Mouse (Mus musculus): ENCODE measurements around the gene Itpr2. TPM values are rescaled to one million over a fixed set of nuclear protein-coding genes. Genes with fewer than 3 reads are reported as not detected.

Gene Itpr2
- polyA plus RNA-seq, 1 experiment from 2014 or later: 33.6 TPM

DNA sequence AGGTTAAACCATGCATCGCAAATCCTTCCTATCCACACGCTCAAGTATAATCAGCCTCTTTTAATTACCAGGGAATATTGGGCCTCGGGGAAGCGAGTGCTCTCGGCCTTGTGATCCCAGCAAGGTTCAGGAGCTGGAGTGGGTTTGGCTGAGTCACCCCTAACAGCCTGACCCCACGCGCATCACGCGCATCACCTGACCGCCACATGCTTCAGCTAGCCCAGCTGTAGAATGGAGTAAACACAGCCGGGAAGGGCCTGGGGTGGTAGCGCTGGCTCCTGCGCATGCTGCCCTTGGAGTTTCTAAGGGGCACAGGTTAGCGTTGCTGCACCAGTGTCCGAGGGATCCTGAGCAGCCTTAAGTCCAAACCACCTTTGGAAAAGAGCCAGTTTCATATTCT, 423.9 kb downstream of the Itpr2 start:
- no peak overlapping the region for H3K4me2 ChIP-seq
- peaks cover 16% of the 10 kb centered on the region; the same call in 1 of the 2 replicates for H3K4me1 ChIP-seq (ENCODE audit: control insufficient read depth, insufficient read depth, low read length)
- H3K9ac ChIP-seq (ENCODE audit: low read depth, low read length): no peak overlapping the region
- WGBS (ENCODE audit: insufficient replicate concordance): 85% methylated on average over 15 of the region's 15 CpGs
- no peak overlapping the region for H3K27ac ChIP-seq (ENCODE audit: low read depth, low read length)
- H3K9me3 ChIP-seq (replicated peaks; ENCODE audit: control insufficient read depth, low read length): peaks cover 7% of the 10 kb centered on the region
- H3K36me3 ChIP-seq (ENCODE audit: control insufficient read depth, insufficient read depth, low read length): no peaks in the 10 kb centered on the region
- ATAC-seq (replicated peaks; ENCODE audit: insufficient number of reproducible peaks, low FRiP score, low TSS enrichment): no peak
- no peak overlapping the region for H3K4me3 ChIP-seq (ENCODE audit: low read depth, low read length)
- H3K27me3 ChIP-seq (ENCODE audit: control insufficient read depth, insufficient read depth, low read length): no peaks in the 10 kb centered on the region

DNA sequence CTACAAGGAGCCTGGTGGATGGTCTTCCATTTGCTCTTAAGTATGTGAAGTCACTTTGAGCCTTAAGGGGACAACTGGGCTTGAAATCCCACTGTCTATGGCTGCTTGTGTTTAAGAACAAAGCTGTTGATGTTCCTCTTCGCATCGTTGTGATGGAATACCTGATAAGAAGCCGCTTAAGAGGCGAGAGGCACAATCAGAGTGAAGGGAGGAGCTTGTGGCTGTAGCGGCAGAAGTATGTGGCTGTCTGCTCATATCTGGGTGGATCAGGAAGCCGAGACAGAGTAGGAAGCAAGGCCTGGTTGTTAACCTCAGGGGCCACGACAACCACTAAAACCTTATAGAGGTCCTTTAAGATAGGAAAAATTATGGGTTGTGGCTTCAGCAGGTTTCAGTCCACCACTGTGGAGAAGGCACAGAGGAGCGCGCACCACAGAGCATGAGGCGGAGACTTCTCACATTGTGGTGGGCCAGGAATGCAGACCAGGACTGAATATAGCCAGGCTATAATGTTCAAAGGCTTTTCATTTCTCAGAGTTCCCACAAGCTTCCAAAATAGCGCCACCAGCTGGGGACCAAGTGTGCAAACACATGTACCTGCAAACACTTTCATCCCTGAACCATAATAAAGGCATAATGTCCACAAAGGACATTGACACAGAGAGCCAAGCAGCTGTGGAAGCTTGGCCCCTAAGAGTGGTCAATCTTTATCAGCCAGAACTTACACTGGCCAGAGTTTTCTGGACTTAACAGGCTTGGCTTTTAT, 424.7 kb downstream of the Itpr2 start:
- 52% methylated on average over 11 of the region's 11 CpGs for WGBS (ENCODE audit: insufficient replicate concordance)
- no peak for ATAC-seq (replicated peaks; ENCODE audit: insufficient number of reproducible peaks, low FRiP score, low TSS enrichment)

DNA sequence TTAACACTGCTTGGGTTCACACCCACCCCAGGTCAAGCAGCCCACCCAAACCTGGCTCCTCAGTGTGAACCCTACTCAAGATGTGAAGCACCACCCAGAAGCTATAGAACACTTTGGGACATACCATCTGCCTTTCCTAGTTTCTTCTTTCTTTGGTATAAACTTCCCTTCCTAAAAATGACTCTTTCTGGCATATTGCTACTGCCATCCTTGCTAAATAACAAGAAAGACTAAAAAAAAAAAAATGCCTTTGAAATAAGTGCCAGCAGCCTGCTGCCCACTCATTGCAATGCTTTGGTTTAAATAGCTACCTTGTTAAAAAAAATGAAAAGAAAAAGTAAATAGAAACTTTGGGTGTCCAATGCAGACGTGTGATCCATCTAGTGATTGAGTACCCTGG, 429.2 kb downstream of the Itpr2 start:
- ATAC-seq (replicated peaks; ENCODE audit: insufficient number of reproducible peaks, low FRiP score, low TSS enrichment): no peak

More for the DNA sequence above, 424.7 kb downstream of the Itpr2 start:
- H3K4me2 ChIP-seq: no peak overlapping the region
- H3K9me3 ChIP-seq (replicated peaks; ENCODE audit: control insufficient read depth, low read length): peaks cover 7% of the 10 kb centered on the region
- no peak overlapping the region for H3K27ac ChIP-seq (ENCODE audit: low read depth, low read length)
- no peak overlapping the region for H3K4me3 ChIP-seq (ENCODE audit: low read depth, low read length)
- H3K27me3 ChIP-seq (ENCODE audit: control insufficient read depth, insufficient read depth, low read length): no peaks in the 10 kb centered on the region
- H3K36me3 ChIP-seq (ENCODE audit: control insufficient read depth, insufficient read depth, low read length): no peaks in the 10 kb centered on the region
- H3K4me1 ChIP-seq (ENCODE audit: control insufficient read depth, insufficient read depth, low read length): peaks cover 16% of the 10 kb centered on the region; the same call in 1 of the 2 replicates
- H3K9ac ChIP-seq (ENCODE audit: low read depth, low read length): no peak overlapping the region

GRCm38 (mm10) chr6:146071883-146072282, 430.1 kb downstream of the Itpr2 start:
- H3K4me2 ChIP-seq: no peak overlapping the region
- no peak overlapping the region for H3K4me3 ChIP-seq (ENCODE audit: low read depth, low read length)
- no peaks in the 10 kb centered on the region for H3K4me1 ChIP-seq (ENCODE audit: control insufficient read depth, insufficient read depth, low read length)
- H3K27me3 ChIP-seq (ENCODE audit: control insufficient read depth, insufficient read depth, low read length): no peaks in the 10 kb centered on the region
- no peak overlapping the region for H3K27ac ChIP-seq (ENCODE audit: low read depth, low read length)
- no peak overlapping the region for H3K9ac ChIP-seq (ENCODE audit: low read depth, low read length)
- no peak for ATAC-seq (replicated peaks; ENCODE audit: insufficient number of reproducible peaks, low FRiP score, low TSS enrichment)
- 63% methylated on average over 1 of the region's 1 CpGs for WGBS (ENCODE audit: insufficient replicate concordance)
- no peaks in the 10 kb centered on the region for H3K36me3 ChIP-seq (ENCODE audit: control insufficient read depth, insufficient read depth, low read length)
- H3K9me3 ChIP-seq (replicated peaks; ENCODE audit: control insufficient read depth, low read length): peaks cover 7% of the 10 kb centered on the region

More for the DNA sequence above, 429.2 kb downstream of the Itpr2 start:
- Histone ChIP-seq H3K4me2 (no peak overlapping the region), H3K4me1 (ENCODE audit: control insufficient read depth, insufficient read depth, low read length) (peaks cover 6% of the 10 kb centered on the region; the same call in 1 of the 2 replicates), H3K9ac (ENCODE audit: low read depth, low read length) (no peak overlapping the region), H3K27ac (ENCODE audit: low read depth, low read length) (no peak overlapping the region), H3K36me3 (ENCODE audit: control insufficient read depth, insufficient read depth, low read length) (no peaks in the 10 kb centered on the region), H3K9me3 (replicated peaks; ENCODE audit: control insufficient read depth, low read length) (peaks cover 7% of the 10 kb centered on the region), H3K27me3 (ENCODE audit: control insufficient read depth, insufficient read depth, low read length) (no peaks in the 10 kb centered on the region), H3K4me3 (ENCODE audit: low read depth, low read length) (no peak overlapping the region)
- 68% methylated on average over 1 of the region's 1 CpGs for WGBS (ENCODE audit: insufficient replicate concordance)

Other genes starting within 250 kb of the Itpr2 start
- 92.8 and 93.4 TPM in 2 replicates for gene Fgfr1op2, start 75.0 kb upstream of the Itpr2 start, polyA plus RNA-seq (2014; fragmentation: Nextera tagmentation; extraction: Ambion mirVana)
- gene Ints13, start 75.6 kb upstream of the Itpr2 start, polyA plus RNA-seq (2014; fragmentation: Nextera tagmentation; extraction: Ambion mirVana): 51.8 and 56.3 TPM in 2 replicates
- gene Med21, start 140.3 kb upstream of the Itpr2 start, polyA plus RNA-seq (2014; fragmentation: Nextera tagmentation; extraction: Ambion mirVana): 129 and 133 TPM in 2 replicates
- 39.9 and 48.3 TPM in 2 replicates for gene Tm7sf3, start 140.6 kb upstream of the Itpr2 start, polyA plus RNA-seq (2014; fragmentation: Nextera tagmentation; extraction: Ambion mirVana)
- 42.4 and 46.7 TPM in 2 replicates for gene Stk38l, start 222.8 kb upstream of the Itpr2 start, polyA plus RNA-seq (2014; fragmentation: Nextera tagmentation; extraction: Ambion mirVana)

Measured in heart, embryonic 11.5 days (tissue).